ENCODE assay signal across 8 mouse cellular contexts in the genomic region with DNA sequence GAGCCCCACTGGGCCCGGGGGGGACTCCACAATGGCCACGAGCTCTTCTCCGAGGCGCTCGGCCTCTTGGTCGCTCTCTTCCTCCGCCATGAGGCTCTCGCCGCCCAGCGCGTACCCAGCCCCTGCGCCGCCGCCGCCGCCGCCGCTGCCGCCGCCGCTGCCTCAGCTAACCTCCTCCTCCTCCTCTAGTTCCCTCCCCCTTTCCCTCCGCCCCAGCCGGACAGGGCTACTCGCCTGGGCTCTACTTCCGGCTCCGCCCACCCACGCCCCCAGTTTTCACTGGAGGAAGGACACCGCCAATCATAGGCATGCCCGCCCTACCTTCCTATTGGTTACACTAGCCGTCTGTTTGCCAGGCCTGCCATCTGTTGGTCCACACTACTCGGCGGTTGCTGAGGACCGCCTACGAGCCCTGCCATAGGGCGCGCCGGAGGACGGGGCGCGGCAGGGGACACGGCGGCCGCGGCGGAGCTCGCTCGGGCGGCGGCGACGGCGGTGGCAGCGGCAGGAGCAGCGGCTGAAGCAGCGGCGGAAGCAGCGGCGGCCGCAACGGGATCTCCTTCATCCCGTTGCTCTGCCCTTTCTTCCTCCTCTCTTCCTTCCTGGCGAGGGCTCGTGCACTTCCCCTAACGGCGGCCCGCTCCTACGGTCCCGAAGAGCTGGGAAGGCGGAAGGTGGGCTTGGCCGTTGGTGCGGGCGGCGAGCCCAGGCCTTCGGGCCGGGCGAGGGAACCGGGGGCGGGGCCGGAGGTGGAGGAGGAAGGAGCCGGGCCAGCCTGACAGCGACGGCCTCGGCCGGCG. TPM values are rescaled to one million over a fixed set of nuclear protein-coding genes. Genes with fewer than 3 reads are reported as not detected.
DNase-seq lines count a peak whose midpoint lies in the region; ATAC-seq lines count a peak whose summit lies in the region.

TSS of gene Zfp654 (minus strand) at position 90 of the 800 bp plus-strand sequence.
TSS of gene Cggbp1 (plus strand) at position 434 of the 800 bp plus-strand sequence.

- peak; percentile 100 for DNase-seq in adrenal gland, adult (ENCODE audit: inconsistent age in 2 of 2, low spot score in 1 of 2)
- DNase-seq in embryo, embryonic 10.5 days (ENCODE audit: low spot score), result peak; percentile 99
- DNase-seq in gastrocnemius, postnatal 14 days, result peak; percentile 100
- peak; percentile 100 for DNase-seq in left cerebral cortex, postnatal 10 days (ENCODE audit: extremely low spot score in 1 of 2, low spot score in 2 of 2)
- DNase-seq in right cerebral cortex, postnatal 25 days, result peak; percentile 100
- DNase-seq in urinary bladder, postnatal 4 days (ENCODE audit: low spot score in 2 of 2), result peak; percentile 100

- intact Hi-C loops in gastrocnemius, postnatal 14 days (cut with DNase I; ENCODE audit: low total_unique reads), result loop anchor here (10.0 kb wide), 1 partner anchor 77 kb away; the partner anchor contains the start of gene 4930453N24Rik
- intact Hi-C loops in left cerebral cortex, postnatal 10 days (cut with DNase I), result loop anchor here (2.0 kb wide), 1 partner anchor 81 kb away; the partner anchor contains the start of gene 4930453N24Rik

- ATAC-seq in inflammation-experienced regulatory T-cells, adult 6 months, result peak; percentile 96
- ATAC-seq in megakaryocyte-erythroid progenitor cell, adult 5-6 weeks (replicated peaks; ENCODE audit: low FRiP score, low TSS enrichment, poor library complexity, severe bottlenecking), result peak; percentile 96

RNA-seq across cellular contexts. Expression of gene Zfp654, which starts in this region (rescaled TPM):
- total RNA-seq in gastrocnemius, postnatal 14 days (2021), result 1 to 10 TPM; 6.9 to 7.3 TPM
- 10 to 100 TPM in 1 of 3 experiments, 1 to 10 TPM in 2; 9.0 to 10.3 (median 9.5) TPM for polyA plus RNA-seq in inflammation-experienced regulatory T-cells, adult 6 months (2017; shearing (Covaris generic))
- 10 to 100 TPM; 13.1 to 14.4 TPM for total RNA-seq in left cerebral cortex, postnatal 10 days (2021)
- 15.7 and 20.7 TPM in 2 replicates for total RNA-seq in megakaryocyte-erythroid progenitor cell, adult 5-6 weeks (2014; fragmentation: Nextera tagmentation)
- total RNA-seq in megakaryocyte-erythroid progenitor cell, adult 5-6 weeks (2017), result 18.2 and 25.3 TPM in 2 replicates

RNA-seq across cellular contexts. Expression of gene Cggbp1, which starts in this region (rescaled TPM):
- 10 to 100 TPM; 30.9 to 31.5 TPM for total RNA-seq in gastrocnemius, postnatal 14 days (2021)
- 10 to 100 TPM; 33.5 to 79.9 (median 39.7) TPM for polyA plus RNA-seq in inflammation-experienced regulatory T-cells, adult 6 months (2017; shearing (Covaris generic))
- 10 to 100 TPM; 53.6 to 58.1 TPM for total RNA-seq in left cerebral cortex, postnatal 10 days (2021)
- total RNA-seq in megakaryocyte-erythroid progenitor cell, adult 5-6 weeks (2014; fragmentation: Nextera tagmentation), result 43.1 and 49.6 TPM in 2 replicates
- total RNA-seq in megakaryocyte-erythroid progenitor cell, adult 5-6 weeks (2017), result 56.0 and 66.2 TPM in 2 replicates

Comparison
In these comparisons a context has a peak if more than half of its experiments do, and no peak if none do; other contexts are left out.
1. Peak in every context shown above with its lines: DNase-seq and ATAC-seq.